Mouse (Mus musculus): ENCODE measurements at regions not wholly inside any gene's neighbourhood (a gene's known extent, or its start where the extent isn't known, plus 50 kb on each side); places are given as distances from the start of the nearest gene placed in this dataset.

GRCm38 (mm10) chr8:89211931-89212330 lies 168.0 kb upstream of the Sall1 start:
- no peak for TF ChIP-seq GATA4 (IDR thresholded peaks at IDR 0.05; ENCODE audit: insufficient replicate concordance, low read length)

DNA sequence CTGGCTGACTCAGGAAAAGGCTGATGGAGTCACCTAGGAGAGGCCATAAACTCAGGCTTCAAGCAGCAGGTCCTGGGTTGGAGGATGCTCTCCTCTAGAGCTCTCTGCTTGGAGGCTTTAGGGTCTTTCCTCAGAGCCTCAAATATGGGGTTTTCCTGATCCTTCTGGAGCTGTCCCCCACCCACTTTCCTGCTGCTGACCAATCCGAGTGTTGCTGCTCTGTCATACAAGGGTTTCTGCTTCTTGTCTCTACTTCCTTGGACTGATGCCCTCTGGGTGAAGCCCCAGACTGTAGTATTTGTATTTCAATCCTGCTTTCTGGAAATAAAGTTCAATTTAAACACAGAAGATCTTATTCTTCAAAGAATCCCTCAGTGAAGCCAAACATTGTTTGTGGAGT lies 166.7 kb upstream of the Sall1 start:
- no peak for TF ChIP-seq GATA4 (IDR thresholded peaks at IDR 0.05; ENCODE audit: insufficient replicate concordance, low read length)

DNA sequence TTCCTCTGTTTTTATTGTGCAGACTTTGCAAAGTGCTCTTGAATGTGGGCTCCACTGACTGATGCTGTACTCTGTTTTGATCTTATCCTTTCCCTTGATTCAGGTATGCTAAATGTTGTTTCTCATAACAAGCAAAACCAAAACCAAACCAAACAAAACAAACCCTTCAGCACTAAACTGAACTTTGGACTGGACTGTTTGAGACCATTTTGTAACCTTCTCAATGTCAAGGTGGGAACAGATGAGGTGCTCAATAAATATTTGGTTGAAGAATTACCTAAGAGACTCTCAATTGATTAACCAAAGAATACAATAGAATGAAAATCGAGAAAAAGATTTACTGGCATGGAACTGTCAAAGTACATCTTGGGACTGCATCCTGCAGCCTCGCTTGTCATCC lies 163.9 kb upstream of the Sall1 start:
- TF ChIP-seq GATA4 (IDR thresholded peaks at IDR 0.05; ENCODE audit: insufficient replicate concordance, low read length) = no peak

DNA sequence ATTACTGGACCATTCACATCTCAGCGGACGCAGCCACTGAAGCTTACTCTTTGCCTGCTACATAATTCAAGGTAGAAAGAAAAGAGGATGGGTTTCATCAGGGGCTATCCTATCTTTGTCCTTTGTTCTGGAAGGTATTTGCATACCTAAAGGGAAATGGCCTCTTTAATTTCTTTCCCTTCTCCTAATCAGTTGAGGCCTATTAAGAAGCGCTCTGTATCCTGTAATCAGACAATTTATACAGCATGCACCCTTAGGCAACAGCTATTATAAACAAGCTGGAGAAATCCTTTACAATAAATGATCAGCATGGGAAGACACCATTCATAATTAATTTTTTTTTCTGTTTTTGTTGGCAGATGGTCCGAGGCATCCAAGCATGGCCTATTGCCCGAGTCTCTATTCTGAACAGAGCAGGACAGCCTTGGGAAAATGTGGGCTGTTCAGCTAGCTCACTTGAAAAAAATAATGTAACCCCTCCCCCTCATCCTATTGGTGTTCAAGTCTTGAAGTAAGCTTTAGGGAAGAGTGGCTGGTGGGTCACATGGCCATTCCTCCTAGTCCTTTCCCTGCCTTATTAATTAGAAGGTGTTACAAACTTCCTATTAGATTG lies 158.6 kb upstream of the Sall1 start:
- no peak for TF ChIP-seq GATA4 (IDR thresholded peaks at IDR 0.05; ENCODE audit: insufficient replicate concordance, low read length)

DNA sequence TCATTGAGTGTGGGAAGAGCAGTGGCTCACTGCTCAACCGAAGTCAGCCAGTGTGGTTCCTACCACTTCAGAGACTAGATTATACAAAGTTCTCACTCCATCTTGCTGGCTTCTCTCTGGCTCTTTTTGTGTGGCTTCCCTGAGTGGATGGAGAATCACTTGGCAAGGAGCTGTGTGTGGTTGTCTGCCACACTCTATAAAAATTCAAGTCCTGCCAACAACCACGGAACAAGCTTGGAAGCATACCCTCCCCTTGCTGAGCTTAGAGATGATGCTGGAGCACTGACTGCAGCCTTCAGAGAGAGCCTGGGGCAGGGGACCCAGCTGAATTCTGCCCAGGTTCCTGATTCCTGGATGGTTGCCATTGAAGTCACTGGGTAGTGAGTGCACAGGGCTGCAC lies 156.3 kb upstream of the Sall1 start:
- no peak for TF ChIP-seq GATA4 (IDR thresholded peaks at IDR 0.05; ENCODE audit: insufficient replicate concordance, low read length)

DNA sequence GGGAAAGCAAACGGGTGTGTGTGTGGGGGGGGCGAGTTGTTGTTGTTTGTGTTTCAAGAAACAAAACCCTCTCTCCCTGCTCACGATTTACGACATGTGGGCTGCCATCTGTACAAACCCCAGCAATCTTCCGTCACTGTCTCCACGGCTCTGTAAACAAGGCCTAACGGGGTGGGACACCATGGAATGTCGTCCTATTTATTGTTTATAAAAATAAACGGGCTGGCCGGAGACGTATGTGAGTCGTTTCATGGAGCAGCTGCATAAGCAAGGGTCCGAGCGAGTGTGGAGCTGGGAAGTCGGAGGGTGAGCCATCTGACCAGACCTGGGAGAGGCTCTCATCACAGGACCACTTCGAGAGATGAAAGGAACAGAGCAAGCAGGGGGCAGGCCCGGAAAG lies 141.4 kb upstream of the Sall1 start:
- no peak for TF ChIP-seq GATA4 (IDR thresholded peaks at IDR 0.05; ENCODE audit: insufficient replicate concordance, low read length)

DNA sequence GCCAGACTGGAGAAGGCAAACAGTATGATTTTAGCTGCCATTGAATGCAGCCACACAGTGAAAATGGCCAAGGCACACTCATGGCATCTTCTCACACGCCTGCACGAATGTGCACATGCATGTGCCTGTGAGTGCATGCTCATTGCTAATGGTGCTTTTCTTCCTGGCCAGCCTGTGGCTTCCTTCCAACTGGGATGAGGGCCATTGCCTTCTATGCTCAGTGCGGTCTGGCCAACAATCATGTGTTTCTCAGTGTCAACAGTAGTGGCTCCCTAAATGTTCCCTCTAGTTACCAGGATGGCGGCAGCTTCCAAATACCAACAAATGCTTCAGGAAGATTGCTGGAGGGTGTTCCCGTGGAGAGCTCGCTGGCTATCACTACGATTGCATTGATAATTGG lies 131.7 kb upstream of the Sall1 start:
- no peak for TF ChIP-seq GATA4 (IDR thresholded peaks at IDR 0.05; ENCODE audit: insufficient replicate concordance, low read length)

GRCm38 (mm10) chr8:89171561-89171960 lies 127.6 kb upstream of the Sall1 start:
- no peak for TF ChIP-seq GATA4 (IDR thresholded peaks at IDR 0.05; ENCODE audit: insufficient replicate concordance, low read length)

DNA sequence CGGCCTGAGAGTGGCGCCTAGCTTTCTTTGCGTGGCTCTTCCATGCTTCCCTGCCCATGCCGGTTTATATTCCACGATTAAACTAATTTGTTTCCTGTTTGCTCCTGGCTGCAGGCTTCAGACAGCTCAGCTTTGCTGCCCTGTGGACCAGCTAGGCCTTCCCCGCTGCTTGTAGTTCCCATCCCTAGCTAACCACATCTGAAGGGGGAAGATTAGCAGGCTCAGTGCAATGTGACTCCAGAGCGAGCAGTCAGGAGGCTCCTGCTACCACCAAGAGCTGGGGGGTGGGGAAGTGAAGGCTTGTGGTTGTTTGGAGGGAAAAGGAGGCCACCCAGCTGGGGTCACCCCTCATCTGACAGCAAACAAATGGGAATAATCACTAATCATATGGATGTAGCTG lies 125.5 kb upstream of the Sall1 start:
- TF ChIP-seq GATA4 (IDR thresholded peaks at IDR 0.05; ENCODE audit: insufficient replicate concordance, low read length) = no peak

DNA sequence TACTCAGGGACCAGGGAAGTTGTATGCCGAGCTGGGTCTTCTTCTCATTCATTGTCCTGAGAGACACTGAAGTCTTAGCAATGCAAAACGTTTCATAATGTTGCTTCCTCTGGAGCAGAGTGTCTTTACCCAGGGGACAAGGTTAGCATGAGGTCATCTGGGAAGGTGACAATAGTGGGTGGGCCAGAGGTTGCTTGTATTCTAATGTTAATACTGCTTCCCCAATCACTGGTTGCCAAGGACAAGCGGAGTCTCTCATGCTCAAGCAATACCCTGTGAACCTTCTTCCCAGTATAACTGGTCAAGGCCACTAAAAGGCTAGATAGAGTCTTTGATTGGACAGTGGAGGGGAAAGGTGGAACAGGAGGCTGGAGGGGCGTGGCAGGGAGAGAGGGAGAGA lies 123.1 kb upstream of the Sall1 start:
- no peak for TF ChIP-seq GATA4 (IDR thresholded peaks at IDR 0.05; ENCODE audit: insufficient replicate concordance, low read length)

- no peak for TF ChIP-seq GATA4 (IDR thresholded peaks at IDR 0.05; ENCODE audit: insufficient replicate concordance, low read length)
Measured at GRCm38 (mm10) chr8:89156909-89157308, 112.9 kb upstream of the Sall1 start.

- TF ChIP-seq GATA4 (IDR thresholded peaks at IDR 0.05; ENCODE audit: insufficient replicate concordance, low read length) = no peak
Measured at GRCm38 (mm10) chr8:89153605-89154004, 109.6 kb upstream of the Sall1 start.

DNA sequence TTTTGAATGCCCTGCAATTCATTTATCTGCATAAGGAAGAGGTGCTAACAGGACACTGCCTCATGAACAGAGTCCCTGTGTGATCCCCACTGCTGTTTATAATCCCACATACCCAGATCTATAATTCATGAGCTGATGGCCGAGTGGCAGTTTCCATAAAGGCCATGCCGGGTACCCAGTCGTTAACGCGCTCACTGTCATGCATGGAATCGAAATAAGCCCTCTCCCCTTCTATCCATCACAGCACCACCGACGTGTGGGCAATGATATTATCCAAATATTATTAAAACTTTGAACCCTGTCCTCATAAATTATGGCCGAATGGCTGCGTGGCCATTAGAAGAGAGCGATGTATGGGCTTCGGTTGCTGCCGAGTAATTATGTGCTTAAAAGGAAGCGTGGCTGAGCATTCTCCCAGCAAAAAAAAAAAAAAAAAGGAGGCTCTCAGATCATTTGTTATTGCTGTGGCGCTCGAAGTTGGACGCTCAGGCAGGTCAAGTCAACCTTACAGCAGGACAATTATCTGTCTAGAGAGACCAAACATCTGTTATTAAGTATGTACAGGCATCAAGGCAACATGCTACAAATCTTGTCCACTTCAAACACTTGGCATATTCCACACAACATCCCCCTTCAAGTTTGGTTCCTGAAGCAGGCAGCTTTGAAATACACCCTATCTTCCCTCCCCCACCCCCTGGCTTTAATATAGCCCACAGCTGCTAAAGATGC lies 109.1 kb upstream of the Sall1 start:
- TF ChIP-seq GATA4 (IDR thresholded peaks at IDR 0.05; ENCODE audit: insufficient replicate concordance, low read length) = no peak

DNA sequence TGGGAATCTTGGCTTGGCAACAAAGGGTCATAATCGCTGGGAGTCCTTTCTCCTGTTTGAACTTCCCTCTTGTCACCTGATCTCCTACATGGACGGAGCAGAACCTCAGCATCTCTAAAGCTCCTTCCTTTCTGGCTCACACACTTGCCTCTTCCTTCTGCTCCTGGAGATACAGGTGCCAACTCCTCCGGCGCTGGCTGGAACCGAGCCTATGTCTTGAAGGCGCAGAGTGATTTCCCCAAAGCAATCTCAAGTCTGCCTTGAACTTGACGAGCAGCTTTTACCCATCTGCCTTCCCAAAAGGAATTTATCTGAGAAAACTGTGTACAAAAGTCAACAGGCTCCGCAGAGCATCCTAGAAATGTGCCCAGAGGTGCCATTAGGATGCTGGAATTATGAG lies 108.4 kb upstream of the Sall1 start:
- no peak for TF ChIP-seq GATA4 (IDR thresholded peaks at IDR 0.05; ENCODE audit: insufficient replicate concordance, low read length)

DNA sequence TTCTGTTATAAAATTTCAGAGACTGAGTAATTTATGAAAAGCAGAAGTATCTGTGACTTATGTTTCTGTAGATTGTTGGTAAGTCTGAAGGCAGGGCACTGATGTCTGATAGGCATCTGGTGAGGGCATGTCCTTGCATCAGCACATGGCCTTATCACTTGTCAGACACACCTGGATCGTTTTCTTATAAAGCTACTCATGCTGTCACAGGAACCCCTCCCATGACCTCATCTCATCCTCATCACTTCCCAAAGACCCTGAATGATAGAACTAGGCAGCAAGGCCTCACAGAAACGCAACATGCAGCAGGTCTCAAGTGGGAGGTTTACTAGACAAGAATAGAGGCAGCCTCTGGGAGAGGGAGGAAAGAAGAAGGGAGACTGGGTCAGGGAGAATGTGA lies 107.0 kb upstream of the Sall1 start:
- no peak for TF ChIP-seq GATA4 (IDR thresholded peaks at IDR 0.05; ENCODE audit: insufficient replicate concordance, low read length)

- TF ChIP-seq GATA4 (IDR thresholded peaks at IDR 0.05; ENCODE audit: insufficient replicate concordance, low read length) = no peak
Measured at GRCm38 (mm10) chr8:89141529-89142235, 97.7 kb upstream of the Sall1 start.

Data from liver, adult (tissue).